Mouse (Mus musculus) forebrain, embryonic 16.5 days (tissue): ENCODE results near the gene Psip1. TPM values are rescaled to one million over a fixed set of nuclear protein-coding genes. Genes with fewer than 3 reads are reported as not detected.

Experiments used
- ATAC-seq: fragments of 200-750 bp; cut with Nextera tagmentation; 2 replicates; pipeline ENCODE4 v1.8.0; 2017; ENCODE audit warnings: mild to moderate bottlenecking, moderate library complexity
- H3K27ac ChIP-seq: fragments of 300-500 bp; sonication (generic); 2 replicates; pipeline ENCODE4 v1.5.1; 2014; ENCODE audit warnings: low read length, control low read depth
- H3K27me3 ChIP-seq: fragments of 300-500 bp; sonication (generic); replicated peaks from 2 replicates; pipeline ENCODE4 v1.6.1; 2014; ENCODE audit warnings: low read length; ENCODE audit not compliant: control insufficient read depth, insufficient read depth
- H3K36me3 ChIP-seq: fragments of 300-500 bp; sonication (generic); 2 replicates; pipeline ENCODE4 v1.6.1; 2014; ENCODE audit not compliant: control insufficient read depth, insufficient read depth
- H3K4me1 ChIP-seq: fragments of 300-500 bp; sonication (generic); replicated peaks from 2 replicates; pipeline ENCODE4 v1.6.1; 2014; ENCODE audit warnings: low read length; ENCODE audit not compliant: control insufficient read depth, insufficient read depth
- H3K4me2 ChIP-seq: fragments of 300-500 bp; sonication (generic); 2 replicates; pipeline ENCODE4 v1.6.1; 2014; ENCODE audit warnings: mild to moderate bottlenecking, low read length, control low read depth
- H3K4me3 ChIP-seq: fragments of 300-500 bp; sonication (generic); replicated peaks from 2 replicates; pipeline ENCODE4 v1.5.1; 2014; ENCODE audit warnings: mild to moderate bottlenecking, low read length, control low read depth
- H3K9ac ChIP-seq: fragments of 300-500 bp; sonication (generic); replicated peaks from 2 replicates; pipeline ENCODE4 v1.6.1; 2014; ENCODE audit warnings: low read depth, low read length, control low read depth
- H3K9me3 ChIP-seq: fragments of 300-500 bp; sonication (generic); 2 replicates; pipeline ENCODE4 v1.6.1; 2016; ENCODE audit warnings: low read length; ENCODE audit not compliant: control insufficient read depth
- WGBS: fragments of 180-500 bp; shearing (Covaris S2); extraction: QIAGEN DNeasy Blood & Tissue Kit; methylation state at CpG from one replicate; pipeline ENCODE4 v1.1.7; 2014; 5-methylcytosine and 5-hydroxymethylcytosine counted together
- polyA plus RNA-seq: library from polyadenylated mRNA; unstranded; fragments of >200 nt; fragmentation: Nextera tagmentation; extraction: Ambion mirVana; gene quantifications from 2 replicates; pipeline ENCODE4 v1.2.1, GENCODE M21; 2015

The Psip1 gene
- polyA plus RNA-seq, 1 experiment from 2014 or later = 281 TPM

- peaks cover 37% of the 10 kb centered on the region for H3K36me3 ChIP-seq
- no peak overlapping the region for H3K27ac ChIP-seq
- no peak overlapping the region for H3K9ac ChIP-seq
- no peaks in the 10 kb centered on the region for H3K4me1 ChIP-seq
- no peak overlapping the region for H3K4me3 ChIP-seq
- H3K9me3 ChIP-seq = no peaks in the 10 kb centered on the region
- 94% methylated on average over 8 of the region's 8 CpGs for WGBS
- H3K27me3 ChIP-seq = no peaks in the 10 kb centered on the region
- no peak for ATAC-seq
- no peak overlapping the region for H3K4me2 ChIP-seq
Observed at GRCm38 (mm10) chr4:83436375-83436774, 49.9 kb downstream of the Psip1 start.

GRCm38 (mm10) chr4:83432901-83433300, 53.4 kb downstream of the Psip1 start:
- H3K9me3 ChIP-seq = no peaks in the 10 kb centered on the region
- no peaks in the 10 kb centered on the region for H3K27me3 ChIP-seq
- no peak overlapping the region for H3K9ac ChIP-seq

GRCm38 (mm10) chr4:83431950-83432349, 54.3 kb downstream of the Psip1 start:
- no peak for ATAC-seq
- Histone ChIP-seq H3K9me3 (no peaks in the 10 kb centered on the region), H3K4me2 (no peak overlapping the region), H3K36me3 (peaks cover 37% of the 10 kb centered on the region), H3K4me3 (no peak overlapping the region), H3K27ac (no peak overlapping the region), H3K9ac (no peak overlapping the region), H3K27me3 (no peaks in the 10 kb centered on the region), H3K4me1 (no peaks in the 10 kb centered on the region)
- 78% methylated on average over 7 of the region's 7 CpGs for WGBS

More at GRCm38 (mm10) chr4:83432901-83433300, 53.4 kb downstream of the Psip1 start:
- WGBS = 97% methylated on average over 6 of the region's 6 CpGs
- peaks cover 40% of the 10 kb centered on the region for H3K36me3 ChIP-seq
- no peaks in the 10 kb centered on the region for H3K4me1 ChIP-seq
- no peak overlapping the region for H3K27ac ChIP-seq
- no peak for ATAC-seq
- H3K4me2 ChIP-seq = no peak overlapping the region
- H3K4me3 ChIP-seq = no peak overlapping the region

GRCm38 (mm10) chr4:83428845-83429244, 57.4 kb downstream of the Psip1 start:
- no peak overlapping the region for H3K4me2 ChIP-seq
- 95% methylated on average over 4 of the region's 4 CpGs for WGBS
- peaks cover 28% of the 10 kb centered on the region for H3K36me3 ChIP-seq
- ATAC-seq = no peak
- H3K27ac ChIP-seq = no peak overlapping the region
- no peaks in the 10 kb centered on the region for H3K4me1 ChIP-seq
- H3K9ac ChIP-seq = no peak overlapping the region
- no peak overlapping the region for H3K4me3 ChIP-seq
- no peaks in the 10 kb centered on the region for H3K27me3 ChIP-seq
- H3K9me3 ChIP-seq = no peaks in the 10 kb centered on the region

GRCm38 (mm10) chr4:83427696-83428095, 58.6 kb downstream of the Psip1 start:
- Histone ChIP-seq H3K27ac (no peak overlapping the region), H3K4me2 (no peak overlapping the region), H3K27me3 (no peaks in the 10 kb centered on the region), H3K4me3 (no peak overlapping the region), H3K36me3 (peaks cover 30% of the 10 kb centered on the region), H3K9ac (no peak overlapping the region), H3K4me1 (no peaks in the 10 kb centered on the region), H3K9me3 (no peaks in the 10 kb centered on the region)
- no peak for ATAC-seq
- 97% methylated on average over 8 of the region's 8 CpGs for WGBS

- no peak overlapping the region for H3K4me2 ChIP-seq
- H3K4me3 ChIP-seq = no peak overlapping the region
- H3K9ac ChIP-seq = no peak overlapping the region
- peaks cover 30% of the 10 kb centered on the region for H3K36me3 ChIP-seq
- no peak overlapping the region for H3K27ac ChIP-seq
- 95% methylated on average over 7 of the region's 7 CpGs for whole genome bisulfite sequencing
- ATAC-seq = no peak
- H3K9me3 ChIP-seq = no peaks in the 10 kb centered on the region
- H3K27me3 ChIP-seq = no peaks in the 10 kb centered on the region
- H3K4me1 ChIP-seq = no peaks in the 10 kb centered on the region
Observed at GRCm38 (mm10) chr4:83427141-83427540, 59.1 kb downstream of the Psip1 start.

GRCm38 (mm10) chr4:83425119-83425518, 61.1 kb downstream of the Psip1 start:
- ATAC-seq = no peak
- H3K36me3 ChIP-seq = peaks cover 27% of the 10 kb centered on the region
- WGBS = 99% methylated on average over 4 of the region's 4 CpGs

GRCm38 (mm10) chr4:83423641-83424040, 62.6 kb downstream of the Psip1 start:
- Histone ChIP-seq H3K36me3 (peaks cover 19% of the 10 kb centered on the region), H3K27me3 (no peaks in the 10 kb centered on the region), H3K4me3 (no peak overlapping the region), H3K9me3 (no peaks in the 10 kb centered on the region), H3K4me1 (peaks cover 10% of the 10 kb centered on the region), H3K27ac (no peak overlapping the region), H3K9ac (no peak overlapping the region), H3K4me2 (no peak overlapping the region)
- 97% methylated on average over 6 of the region's 6 CpGs for WGBS
- no peak for ATAC-seq

More at GRCm38 (mm10) chr4:83425119-83425518, 61.1 kb downstream of the Psip1 start:
- Histone ChIP-seq H3K9ac (no peak overlapping the region), H3K4me1 (no peaks in the 10 kb centered on the region), H3K9me3 (no peaks in the 10 kb centered on the region), H3K4me2 (no peak overlapping the region), H3K27ac (no peak overlapping the region), H3K4me3 (no peak overlapping the region), H3K27me3 (no peaks in the 10 kb centered on the region)

- Histone ChIP-seq H3K36me3 (peaks cover 6% of the 10 kb centered on the region; the same call in 1 of the 2 replicates), H3K4me3 (peak overlapping the region; percentile 89), H3K9ac (peak overlapping the region; percentile 86), H3K4me1 (peaks cover 17% of the 10 kb centered on the region), H3K4me2 (peak overlapping the region; percentile 86), H3K27ac (no peak overlapping the region), H3K27me3 (no peaks in the 10 kb centered on the region), H3K9me3 (peaks cover 5% of the 10 kb centered on the region; the same call in 1 of the 2 replicates)
- WGBS = 50% methylated on average over 2 of the region's 2 CpGs
- ATAC-seq = no peak
Observed at GRCm38 (mm10) chr4:83418781-83419180, 67.5 kb downstream of the Psip1 start.

- Histone ChIP-seq H3K4me3 (peak overlapping the region; percentile 89), H3K9me3 (peaks cover 5% of the 10 kb centered on the region; the same call in 1 of the 2 replicates), H3K27ac (peak overlapping the region; percentile 92), H3K4me2 (peak overlapping the region; percentile 86), H3K36me3 (no peaks in the 10 kb centered on the region), H3K4me1 (peaks cover 17% of the 10 kb centered on the region), H3K9ac (peak overlapping the region; percentile 86), H3K27me3 (no peaks in the 10 kb centered on the region)
- WGBS = 0% methylated on average over 30 of the region's 30 CpGs
- ATAC-seq = peak; percentile 69; the same call in 1 of the 2 replicates
Observed at GRCm38 (mm10) chr4:83417820-83418186, 68.5 kb downstream of the Psip1 start.
